Mouse (Mus musculus) bone marrow macrophage, adult 2 months (primary cell): ENCODE measurements at regions not wholly inside any gene's neighbourhood (a gene's known extent, or its start where the extent isn't known, plus 50 kb on each side); places are given as distances from the start of the nearest gene placed in this dataset.

Source experiments
- CTCF ChIP-seq: IDR thresholded peaks from 2 replicates; pipeline ENCODE4 v1.5.1; 2012; ENCODE audit warnings: low read depth, mild to moderate bottlenecking, low read length, moderate library complexity
- POLR2A ChIP-seq: IDR thresholded peaks from 2 replicates; pipeline ENCODE4 v1.6.1; 2012; ENCODE audit warnings: mild to moderate bottlenecking, low read depth, low read length, borderline replicate concordance

- no peak for TF ChIP-seq CTCF
- TF ChIP-seq POLR2A = no peak
Measured at GRCm38 (mm10) chr5:51730241-51730640, 162.7 kb upstream of the Ppargc1a start.
